Mouse (Mus musculus) midbrain, embryonic 15.5 days (tissue): ENCODE measurements around the gene Adgrl3. TPM values are rescaled to one million over a fixed set of nuclear protein-coding genes. Genes with fewer than 3 reads are reported as not detected.
A peak's percentile ranks its signal among the peaks of the same experiment; 100 is the strongest.

Experiments used
- ATAC-seq: fragments of 200-750 bp; cut with Nextera tagmentation; replicated peaks from 2 replicates; pipeline ENCODE4 v1.8.0; 2017; ENCODE audit warnings: moderate TSS enrichment
- H3K27ac ChIP-seq: fragments of 300-500 bp; sonication (generic); 2 replicates; pipeline ENCODE4 v1.5.1; 2015; ENCODE audit warnings: mild to moderate bottlenecking, inconsistent platforms
- H3K27me3 ChIP-seq: fragments of 300-500 bp; sonication (generic); replicated peaks from 2 replicates; pipeline ENCODE4 v1.6.1; 2015; ENCODE audit warnings: inconsistent platforms
- H3K36me3 ChIP-seq: fragments of 300-500 bp; sonication (generic); replicated peaks from 2 replicates; pipeline ENCODE4 v1.6.1; 2015; ENCODE audit warnings: inconsistent platforms
- H3K4me1 ChIP-seq: fragments of 300-500 bp; sonication (generic); 2 replicates; pipeline ENCODE4 v1.6.1; 2015; ENCODE audit warnings: inconsistent platforms
- H3K4me2 ChIP-seq: fragments of 300-500 bp; sonication (generic); 2 replicates; pipeline ENCODE4 v1.6.1; 2015; ENCODE audit warnings: inconsistent platforms, mild to moderate bottlenecking, moderate library complexity
- H3K4me3 ChIP-seq: fragments of 300-500 bp; sonication (generic); 2 replicates; pipeline ENCODE4 v1.5.1; 2015; ENCODE audit warnings: mild to moderate bottlenecking, inconsistent platforms
- H3K9ac ChIP-seq: fragments of 300-500 bp; sonication (generic); 2 replicates; pipeline ENCODE4 v1.6.1; 2015; ENCODE audit warnings: mild to moderate bottlenecking, inconsistent platforms
- H3K9me3 ChIP-seq: fragments of 300-500 bp; sonication (generic); 2 replicates; pipeline ENCODE4 v1.6.1; 2016; ENCODE audit warnings: inconsistent platforms
- WGBS: fragments of 180-500 bp; shearing (Covaris S2); methylation state at CpG from one replicate; pipeline ENCODE4 v1.1.7; 2015; ENCODE audit warnings: mixed read lengths; 5-methylcytosine and 5-hydroxymethylcytosine counted together
- polyA plus RNA-seq: library from polyadenylated mRNA; unstranded; fragments of >200 nt; fragmentation: Nextera tagmentation; extraction: Ambion mirVana; gene quantifications from 2 replicates; pipeline ENCODE4 v1.2.1, GENCODE M21; 2015

Adgrl3 gene
- 69.9 and 75.6 TPM in 2 replicates for polyA plus RNA-seq

DNA sequence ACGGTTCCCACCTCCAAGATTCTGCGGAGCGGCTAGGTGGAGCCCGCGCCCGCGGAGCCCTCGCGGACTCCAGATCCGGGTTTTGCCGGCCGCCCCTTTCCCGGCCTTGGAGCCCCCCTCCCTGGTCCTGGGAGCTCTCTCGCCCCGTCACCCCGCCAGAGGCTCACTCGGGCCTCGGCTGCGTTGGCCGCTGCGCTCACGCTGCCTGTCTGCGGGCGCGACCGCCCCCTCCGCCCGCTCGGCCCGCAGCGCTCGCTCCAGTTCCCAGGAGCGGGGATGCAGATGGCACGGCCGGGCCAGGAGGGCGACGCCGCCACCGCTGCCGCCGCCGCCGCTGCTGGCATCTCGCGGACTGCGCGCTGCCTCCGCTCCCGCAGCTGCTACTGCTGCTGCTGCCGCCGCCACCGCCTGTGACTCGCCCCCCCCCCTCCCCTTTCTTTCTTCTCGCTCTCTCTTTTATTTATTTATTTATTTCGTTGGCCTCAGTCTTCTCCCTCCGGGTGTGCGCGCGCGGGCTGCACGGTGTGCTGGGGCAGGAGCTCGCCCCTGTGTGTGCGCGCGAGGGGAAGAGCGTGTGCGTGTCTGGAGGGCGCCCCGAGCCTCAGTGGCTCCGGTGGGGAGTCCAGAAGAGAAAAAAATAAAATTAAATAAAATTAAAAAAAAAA, at the start of gene Adgrl3:
TSS of gene Adgrl3 (plus strand) at position 549 of the 665 bp plus-strand sequence.
- peak within 1 kb of the TSS; percentile 87 for H3K4me3 ChIP-seq
- H3K4me2 ChIP-seq: peak within 1 kb of the TSS; percentile 69
- H3K36me3 ChIP-seq: no peaks in the 10 kb centered on the region
- H3K27me3 ChIP-seq: no peaks in the 10 kb centered on the region
- under 1% methylated on average over 66 of the region's 70 CpGs for WGBS
- H3K9ac ChIP-seq: peak within 1 kb of the TSS; percentile 92
- peak; percentile 92 for ATAC-seq
- peaks cover 10% of the 10 kb centered on the region; the same call in 1 of the 2 replicates for H3K4me1 ChIP-seq
- H3K9me3 ChIP-seq: no peaks in the 10 kb centered on the region
- H3K27ac ChIP-seq: peak within 1 kb of the TSS; percentile 100

- Histone ChIP-seq H3K9me3 (no peaks in the 10 kb centered on the region), H3K9ac (peak overlapping the region; percentile 92), H3K27me3 (no peaks in the 10 kb centered on the region), H3K4me2 (peak overlapping the region; percentile 69), H3K4me3 (peak overlapping the region; percentile 87), H3K27ac (peak overlapping the region; percentile 100), H3K36me3 (no peaks in the 10 kb centered on the region), H3K4me1 (peaks cover 5% of the 10 kb centered on the region; the same call in 1 of the 2 replicates)
- peak; percentile 51 for ATAC-seq
- WGBS: 5% methylated on average over 3 of the region's 3 CpGs
Measured at GRCm38 (mm10) chr5:81019166-81019565, 772 bp upstream of the Adgrl3 start.

DNA sequence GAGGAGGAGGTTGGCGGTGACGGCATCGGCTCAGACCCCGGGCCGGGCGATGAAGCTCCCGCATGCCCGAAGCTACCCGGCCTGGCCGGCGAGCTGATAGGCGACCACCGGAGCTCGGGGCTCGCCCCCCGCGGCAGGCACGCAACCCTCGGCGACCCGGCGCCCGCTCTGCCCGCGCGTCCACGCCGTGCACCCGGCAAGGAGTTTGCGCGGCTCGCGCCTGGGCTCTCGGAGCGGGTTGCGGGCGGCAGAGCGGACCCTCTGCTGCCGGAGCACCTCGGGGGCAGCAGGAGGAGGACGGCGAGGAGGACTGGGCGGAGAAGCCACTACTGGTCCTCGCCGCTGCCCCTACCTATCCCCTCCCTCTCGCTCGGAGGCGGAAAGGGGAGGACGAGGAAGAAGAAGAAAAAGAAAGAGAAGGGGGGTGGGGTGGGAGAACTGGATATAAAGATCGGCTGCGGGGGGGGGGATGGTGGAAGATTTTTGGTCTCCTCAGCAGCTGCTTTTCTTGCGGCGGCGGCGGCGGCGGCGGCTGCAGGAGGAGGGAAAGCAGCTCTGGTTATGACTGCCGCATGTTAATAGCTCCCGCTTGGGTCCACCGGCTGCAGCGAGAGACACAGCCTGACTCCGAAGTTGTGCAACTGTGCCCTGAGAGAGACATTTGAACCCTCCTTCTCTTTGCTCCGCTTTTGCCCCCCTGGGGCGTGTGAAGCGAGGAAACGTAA, 505 bp downstream of the Adgrl3 start:
- no peaks in the 10 kb centered on the region for H3K27me3 ChIP-seq
- no peaks in the 10 kb centered on the region for H3K9me3 ChIP-seq
- under 1% methylated on average over 61 of the region's 67 CpGs for WGBS
- H3K9ac ChIP-seq: peak overlapping the region; percentile 92
- peak; percentile 43 for ATAC-seq
- peak overlapping the region; percentile 69 for H3K4me2 ChIP-seq
- H3K36me3 ChIP-seq: no peaks in the 10 kb centered on the region
- H3K4me3 ChIP-seq: peak overlapping the region; percentile 87
- peaks cover 15% of the 10 kb centered on the region; the same call in 1 of the 2 replicates for H3K4me1 ChIP-seq
- H3K27ac ChIP-seq: peak overlapping the region; percentile 100

- 0% methylated on average over 6 of the region's 6 CpGs for WGBS
Measured at GRCm38 (mm10) chr5:81021006-81021320, 1.0 kb downstream of the Adgrl3 start.

GRCm38 (mm10) chr5:81021331-81021863, 1.5 kb downstream of the Adgrl3 start:
- Histone ChIP-seq H3K9me3 (no peaks in the 10 kb centered on the region), H3K4me3 (peak overlapping the region; percentile 87), H3K4me2 (peak overlapping the region; percentile 69), H3K36me3 (no peaks in the 10 kb centered on the region), H3K27ac (peak overlapping the region; percentile 100), H3K9ac (peak overlapping the region; percentile 92), H3K4me1 (peaks cover 17% of the 10 kb centered on the region; the same call in 1 of the 2 replicates), H3K27me3 (no peaks in the 10 kb centered on the region)
- peak; percentile 12 for ATAC-seq
- WGBS: under 1% methylated on average over 39 of the region's 39 CpGs

More at GRCm38 (mm10) chr5:81021006-81021320, 1.0 kb downstream of the Adgrl3 start:
- Histone ChIP-seq H3K27ac (peak overlapping the region; percentile 100), H3K9me3 (no peaks in the 10 kb centered on the region), H3K9ac (peak overlapping the region; percentile 92), H3K4me2 (peak overlapping the region; percentile 69), H3K4me1 (peaks cover 17% of the 10 kb centered on the region; the same call in 1 of the 2 replicates), H3K4me3 (peak overlapping the region; percentile 87), H3K36me3 (no peaks in the 10 kb centered on the region), H3K27me3 (no peaks in the 10 kb centered on the region)
- 0 out of 2 replicates have a peak, but pooled peaks have one; percentile 2 for ATAC-seq

DNA sequence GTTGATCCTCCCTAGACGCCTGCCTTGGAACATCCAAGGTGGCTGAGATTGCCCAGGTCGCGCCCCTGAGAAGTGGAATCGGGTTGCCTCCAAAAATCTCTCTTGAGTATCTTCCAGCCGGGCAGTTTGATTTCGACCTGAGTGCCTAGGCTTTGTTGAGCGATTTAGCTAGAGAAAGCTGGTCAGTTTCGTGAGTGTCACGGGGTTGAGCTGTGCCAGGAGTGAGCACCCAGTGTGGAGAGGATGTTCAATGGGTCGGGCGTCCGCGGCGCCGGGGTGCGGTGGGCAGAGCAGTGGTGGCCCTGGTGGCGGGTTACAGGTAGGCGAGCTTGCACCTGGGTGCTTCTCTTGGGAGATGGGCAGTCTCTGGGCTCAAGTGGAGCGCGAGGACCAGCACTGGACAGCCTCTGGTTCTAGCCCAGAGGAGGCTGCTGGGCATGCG, 1.9 kb downstream of the Adgrl3 start:
- Histone ChIP-seq H3K9ac (peak overlapping the region; percentile 92), H3K4me1 (peaks cover 17% of the 10 kb centered on the region; the same call in 1 of the 2 replicates), H3K4me2 (peak overlapping the region; percentile 69), H3K9me3 (no peaks in the 10 kb centered on the region), H3K36me3 (no peaks in the 10 kb centered on the region), H3K27ac (peak overlapping the region; percentile 100), H3K4me3 (peak overlapping the region; percentile 87), H3K27me3 (no peaks in the 10 kb centered on the region)
- ATAC-seq: 0 out of 2 replicates have a peak, but pooled peaks have one; percentile 8
- 1% methylated on average over 21 of the region's 21 CpGs for WGBS

DNA sequence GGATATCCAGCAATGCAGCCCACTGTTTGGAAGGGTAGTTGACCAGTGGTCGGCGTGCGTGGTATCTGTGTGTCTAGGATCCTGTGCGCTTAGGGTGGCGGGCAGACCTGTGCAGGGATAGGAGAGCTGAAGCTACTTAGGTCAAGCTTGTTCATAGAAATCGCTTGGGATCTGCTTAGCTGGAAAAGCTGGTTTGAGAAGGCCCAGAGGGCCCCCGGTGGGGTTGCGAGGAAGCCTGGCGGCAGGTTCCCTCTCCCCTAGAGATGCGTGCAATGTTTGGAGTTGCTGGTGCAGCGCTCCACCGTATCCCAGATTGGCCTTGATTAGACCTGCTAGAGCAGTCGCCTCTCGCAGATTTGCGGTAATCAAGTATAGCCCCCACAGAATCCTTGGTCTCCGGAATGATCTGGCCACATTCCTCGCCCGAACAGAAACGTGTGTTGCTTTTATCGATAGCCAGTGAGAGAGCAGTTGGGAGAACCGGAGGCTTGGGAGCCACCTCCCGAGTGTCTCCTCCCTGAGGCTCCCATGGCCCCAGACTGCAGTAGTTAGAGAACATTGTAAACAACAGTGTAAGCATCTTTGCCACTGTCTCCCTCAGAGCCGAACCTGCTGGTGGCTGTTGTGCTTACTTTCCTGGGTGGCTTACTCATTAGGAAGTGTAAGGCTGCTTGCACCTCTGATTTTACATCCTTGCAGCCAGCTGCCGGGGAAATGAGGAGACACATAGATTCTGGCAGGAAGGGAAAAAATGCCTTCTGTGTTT, 2.6 kb downstream of the Adgrl3 start:
- no peaks in the 10 kb centered on the region for H3K27me3 ChIP-seq
- 0 out of 2 replicates have a peak, but pooled peaks have one; percentile 2 for ATAC-seq
- under 1% methylated on average over 24 of the region's 24 CpGs for WGBS
- H3K27ac ChIP-seq: peak overlapping the region; percentile 100
- H3K9me3 ChIP-seq: no peaks in the 10 kb centered on the region
- peak overlapping the region; percentile 87 for H3K4me3 ChIP-seq
- H3K36me3 ChIP-seq: no peaks in the 10 kb centered on the region
- H3K4me2 ChIP-seq: peak overlapping the region; percentile 69
- peak overlapping the region; percentile 92 for H3K9ac ChIP-seq
- peaks cover 20% of the 10 kb centered on the region for H3K4me1 ChIP-seq

DNA sequence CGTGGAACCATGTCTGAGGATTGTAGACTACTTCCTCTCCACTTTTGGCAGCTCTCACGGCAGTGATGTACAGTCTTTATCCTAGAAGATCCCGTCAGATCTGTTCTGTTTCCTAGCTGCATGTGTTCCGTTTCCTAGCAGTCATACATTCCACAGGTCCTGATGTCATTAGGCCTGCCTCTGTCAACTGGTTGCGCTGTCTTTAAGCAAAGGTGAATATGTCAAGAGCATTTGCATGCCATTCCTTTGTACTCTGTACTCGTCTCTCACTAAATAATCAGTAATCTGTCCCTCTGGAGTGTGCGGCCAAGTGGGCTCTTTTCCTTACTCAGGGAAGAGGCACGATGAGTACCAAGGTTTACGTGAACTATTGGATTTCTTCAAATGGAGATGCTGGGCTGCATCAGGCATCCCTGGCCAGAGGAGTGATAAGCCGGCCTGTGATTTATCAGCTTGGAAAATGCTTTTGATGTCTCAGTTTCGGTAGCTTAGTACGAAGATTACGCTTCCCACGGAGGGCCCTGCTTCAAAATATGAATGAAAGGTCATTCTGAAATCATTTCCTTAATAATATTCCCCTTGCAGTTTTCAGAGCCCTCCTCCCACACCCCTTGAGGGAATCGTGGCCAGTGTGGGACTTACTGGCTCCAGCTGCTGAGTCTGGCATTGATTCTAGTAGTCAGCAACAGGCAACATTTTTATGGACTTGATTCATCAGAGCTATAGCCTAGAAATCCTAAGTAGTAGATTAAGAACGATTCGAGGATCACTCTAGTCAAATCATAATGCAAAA, 4.2 kb downstream of the Adgrl3 start:
- H3K9ac ChIP-seq: peak overlapping the region; percentile 6; the same call in 1 of the 2 replicates
- H3K4me2 ChIP-seq: peak overlapping the region; percentile 69
- 23% methylated on average over 17 of the region's 17 CpGs for whole genome bisulfite sequencing
- H3K4me3 ChIP-seq: peak overlapping the region; percentile 31
- H3K27ac ChIP-seq: no peak overlapping the region
- no peak for ATAC-seq
- no peaks in the 10 kb centered on the region for H3K9me3 ChIP-seq
- H3K36me3 ChIP-seq: no peaks in the 10 kb centered on the region
- no peaks in the 10 kb centered on the region for H3K27me3 ChIP-seq
- peaks cover 25% of the 10 kb centered on the region for H3K4me1 ChIP-seq

- H3K9me3 ChIP-seq: no peaks in the 10 kb centered on the region
- 8% methylated on average over 2 of the region's 2 CpGs for WGBS
- H3K27ac ChIP-seq: no peak overlapping the region
- H3K4me3 ChIP-seq: no peak overlapping the region
- H3K4me2 ChIP-seq: no peak overlapping the region
- 0 out of 2 replicates have a peak, but pooled peaks have one; percentile 24 for ATAC-seq
- H3K36me3 ChIP-seq: no peaks in the 10 kb centered on the region
- H3K9ac ChIP-seq: no peak overlapping the region
- H3K4me1 ChIP-seq: peaks cover 37% of the 10 kb centered on the region
- no peaks in the 10 kb centered on the region for H3K27me3 ChIP-seq
Measured at GRCm38 (mm10) chr5:81028875-81029274, 8.9 kb downstream of the Adgrl3 start.

DNA sequence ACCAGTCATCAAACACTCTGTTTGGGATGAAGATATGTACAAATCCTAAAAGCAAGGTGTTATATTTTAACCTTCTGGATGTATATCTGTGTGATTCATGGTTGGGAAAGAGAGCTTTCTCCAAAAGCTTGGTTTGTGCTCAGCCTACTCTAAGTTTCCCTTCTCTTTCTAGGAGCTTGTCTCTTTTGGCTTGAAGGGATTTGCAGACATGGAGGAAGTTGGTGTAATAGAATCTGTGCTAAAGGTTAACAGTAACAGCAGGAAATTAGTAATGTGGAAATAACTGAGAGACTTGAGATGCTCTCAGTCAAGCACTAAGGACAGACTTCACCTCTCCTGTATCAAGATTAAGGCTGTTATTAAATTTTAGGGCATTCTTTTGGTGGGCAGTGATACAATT, 17.2 kb downstream of the Adgrl3 start:
- Histone ChIP-seq H3K9ac (no peak overlapping the region), H3K9me3 (no peaks in the 10 kb centered on the region), H3K36me3 (no peaks in the 10 kb centered on the region), H3K27ac (no peak overlapping the region), H3K4me3 (no peak overlapping the region), H3K4me1 (peaks cover 11% of the 10 kb centered on the region), H3K27me3 (no peaks in the 10 kb centered on the region), H3K4me2 (no peak overlapping the region)
- ATAC-seq: no peak

DNA sequence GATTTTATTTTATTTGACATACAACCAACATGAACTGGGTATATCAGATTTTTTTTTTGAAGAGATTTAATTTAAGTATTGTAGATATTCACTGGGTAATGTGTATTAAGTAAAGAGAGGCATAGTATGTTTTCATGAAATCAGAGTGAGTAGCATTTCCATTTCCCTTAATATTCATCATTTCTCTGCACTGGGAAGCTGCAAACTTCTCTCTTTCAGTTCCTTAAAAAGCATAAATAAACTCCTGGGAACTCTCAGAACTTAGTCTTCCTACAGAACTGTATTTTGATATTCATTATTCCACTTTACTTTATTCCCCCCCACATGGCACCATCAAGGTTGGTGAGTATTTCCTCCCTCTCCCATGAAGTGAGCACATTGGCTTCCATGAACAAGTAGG, 23.9 kb downstream of the Adgrl3 start:
- ATAC-seq: no peak
- no peaks in the 10 kb centered on the region for H3K36me3 ChIP-seq

More for the DNA sequence above, 23.9 kb downstream of the Adgrl3 start:
- no peak overlapping the region for H3K4me2 ChIP-seq
- H3K9ac ChIP-seq: no peak overlapping the region
- H3K27ac ChIP-seq: no peak overlapping the region
- H3K4me3 ChIP-seq: no peak overlapping the region
- H3K9me3 ChIP-seq: no peaks in the 10 kb centered on the region
- peaks cover 11% of the 10 kb centered on the region for H3K4me1 ChIP-seq
- no peaks in the 10 kb centered on the region for H3K27me3 ChIP-seq
